ENCODE assay signal across 8 mouse cellular contexts in the genomic region with DNA sequence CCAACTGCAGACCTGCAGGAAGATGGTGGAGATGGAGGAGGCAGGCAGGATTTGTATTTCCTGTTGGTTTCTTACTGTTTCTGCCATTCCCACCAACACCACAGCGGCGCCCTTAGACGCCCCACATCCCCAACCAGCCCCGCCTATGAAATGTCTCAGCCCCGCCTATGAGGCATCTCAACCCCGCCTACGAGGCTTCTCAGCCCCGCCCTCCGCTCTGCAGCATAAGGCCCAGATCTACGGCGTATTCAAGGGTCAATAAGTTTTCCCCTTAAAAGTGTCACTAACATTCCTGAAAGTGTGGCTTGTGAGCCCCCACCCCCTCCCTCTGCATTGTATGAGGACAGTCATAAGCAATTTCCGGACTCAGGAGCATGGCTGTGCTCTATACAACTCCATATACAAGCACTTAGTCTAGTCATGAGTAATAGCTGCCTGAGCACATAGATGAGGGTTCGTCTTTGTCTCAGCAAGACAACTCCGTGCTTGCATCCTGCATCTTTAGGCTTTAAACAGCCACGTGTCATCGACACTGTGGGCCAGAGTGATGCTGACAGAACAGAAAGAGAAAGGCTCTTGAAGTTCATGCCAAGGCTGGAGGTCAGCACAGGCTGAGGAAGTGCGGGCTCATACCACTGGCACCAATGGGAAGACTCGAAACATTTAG.
DNase-seq lines count a peak whose midpoint lies in the region; ATAC-seq lines count a peak whose summit lies in the region.

No protein-coding gene starts in this region.

- DNase-seq in heart, postnatal 25 days (ENCODE audit: low spot score): no peak
- DNase-seq in embryo, embryonic 11 days: peak; percentile 87
- peak; percentile 77 to 80 for DNase-seq in lung, postnatal 4 days
- DNase-seq in thymus, postnatal 10 days (ENCODE audit: low spot score in 2 of 2): peak; percentile 68 to 72
- no peak for DNase-seq in frontal cortex, postnatal 14 days (ENCODE audit: low spot score in 2 of 2)

- no peaks in the 10 kb centered on the region for H3K9me3 ChIP-seq in heart, embryonic 15.5 days (replicated peaks)
- no peaks in the 10 kb centered on the region for H3K9me3 ChIP-seq in kidney, embryonic 16.5 days (ENCODE audit: low read length)
- H3K9me3 ChIP-seq in forebrain, embryonic 15.5 days: no peaks in the 10 kb centered on the region

- 32% methylated on average over 18 of the region's 18 CpGs for WGBS in heart, embryonic 15.5 days
- 30% methylated on average over 18 of the region's 18 CpGs for WGBS in kidney, embryonic 16.5 days
- WGBS in forebrain, embryonic 15.5 days: 41% methylated on average over 18 of the region's 18 CpGs

- no peak overlapping the region for H3K9ac ChIP-seq in heart, embryonic 15.5 days
- H3K9ac ChIP-seq in kidney, embryonic 16.5 days (replicated peaks; ENCODE audit: low read length): 0 out of 2 replicates have a peak overlapping the region, but pooled peaks have one; percentile 22
- H3K9ac ChIP-seq in forebrain, embryonic 15.5 days (replicated peaks): no peak overlapping the region

- H3K4me1 ChIP-seq in heart, embryonic 15.5 days (replicated peaks): peaks cover 11% of the 10 kb centered on the region; the same call in 1 of the 2 replicates
- H3K4me1 ChIP-seq in kidney, embryonic 16.5 days (ENCODE audit: insufficient read depth, low read length): peaks cover 14% of the 10 kb centered on the region
- peaks cover 47% of the 10 kb centered on the region for H3K4me1 ChIP-seq in forebrain, embryonic 15.5 days

- no peak overlapping the region for H3K4me3 ChIP-seq in heart, embryonic 15.5 days
- 0 out of 2 replicates have a peak overlapping the region, but pooled peaks have one; percentile 12 for H3K4me3 ChIP-seq in kidney, embryonic 16.5 days (ENCODE audit: low read length)
- H3K4me3 ChIP-seq in forebrain, embryonic 15.5 days: no peak overlapping the region

- intact Hi-C loops in heart, postnatal 25 days (cut with DNase I): no loop called here

- peak overlapping the region; percentile 16; the same call in 1 of the 2 replicates for H3K4me2 ChIP-seq in heart, embryonic 15.5 days
- peak overlapping the region; percentile 31 for H3K4me2 ChIP-seq in kidney, embryonic 16.5 days (replicated peaks; ENCODE audit: low read depth, low read length)
- no peak overlapping the region for H3K4me2 ChIP-seq in forebrain, embryonic 15.5 days (replicated peaks)

- no peaks in the 10 kb centered on the region for H3K27me3 ChIP-seq in heart, embryonic 15.5 days
- no peaks in the 10 kb centered on the region for H3K27me3 ChIP-seq in kidney, embryonic 16.5 days (ENCODE audit: insufficient read depth, low read length)
- H3K27me3 ChIP-seq in forebrain, embryonic 15.5 days: peaks cover 6% of the 10 kb centered on the region; the same call in 1 of the 2 replicates

- no peak overlapping the region for H3K27ac ChIP-seq in heart, embryonic 15.5 days
- H3K27ac ChIP-seq in kidney, embryonic 16.5 days (ENCODE audit: low read length): peak overlapping the region; percentile 65
- no peak overlapping the region for H3K27ac ChIP-seq in forebrain, embryonic 15.5 days (replicated peaks)

- 0 out of 2 replicates have a peak, but pooled peaks have one; percentile 39 for ATAC-seq in heart, embryonic 15.5 days (replicated peaks; ENCODE audit: insufficient number of reproducible peaks, insufficient read depth, low FRiP score, low read depth)
- ATAC-seq in kidney, embryonic 16.5 days (ENCODE audit: low FRiP score, low TSS enrichment): peak; percentile 78
- ATAC-seq in forebrain, embryonic 15.5 days (replicated peaks): no peak

- H3K36me3 ChIP-seq in heart, embryonic 15.5 days: no peaks in the 10 kb centered on the region
- H3K36me3 ChIP-seq in kidney, embryonic 16.5 days (ENCODE audit: insufficient read depth, low read length): no peaks in the 10 kb centered on the region
- no peaks in the 10 kb centered on the region for H3K36me3 ChIP-seq in forebrain, embryonic 15.5 days

Comparison
In these comparisons a context has a peak if more than half of its experiments do, and no peak if none do; other contexts are left out.
1. DNase-seq: peak in embryo, embryonic 11 days (single experiment), lung, postnatal 4 days (2 of 2) and thymus, postnatal 10 days (2 of 2); none in heart, postnatal 25 days (single experiment) and frontal cortex, postnatal 14 days (0 of 2).